Mouse (Mus musculus) MEL (cell line): Measurements from ENCODE around the gene Gm45213. TPM values are rescaled to one million over a fixed set of nuclear protein-coding genes. Genes with fewer than 3 reads are reported as not detected.

Experiments used
- DNase-seq: peaks from one replicate; pipeline ENCODE4 v3.0.0; 2011; ENCODE audit warnings: low read depth, low spot score
- H3K27ac ChIP-seq: 2 replicates; pipeline ENCODE4 v1.5.1; 2012; ENCODE audit warnings: low read depth, mild to moderate bottlenecking, control low read depth, low read length, moderate library complexity; ENCODE audit not compliant: control insufficient read depth
- H3K27me3 ChIP-seq, 2 experiments: fragments of 150-350 bp in 1 of 2; sonication (generic) in 1 of 2; 2 replicates each; pipeline ENCODE4 v1.6.1; 2012; ENCODE audit warnings: low read length in 2 of 2, mild to moderate bottlenecking in 2 of 2, improper control_type of control experiment in 1 of 2, moderate library complexity in 1 of 2; ENCODE audit not compliant: insufficient read depth in 2 of 2, control insufficient read depth in 1 of 2
- H3K36me3 ChIP-seq, 2 experiments: 2 replicates each; pipeline ENCODE4 v1.6.1; 2012 to 2014; ENCODE audit warnings: low read length in 2 of 2, improper control_type of control experiment in 1 of 2, inconsistent platforms in 1 of 2, mild to moderate bottlenecking in 1 of 2; ENCODE audit not compliant: insufficient read depth in 2 of 2, control insufficient read depth in 1 of 2
- H3K4me1 ChIP-seq, 2 experiments: fragments of 150-350 bp in 1 of 2; sonication (generic) in 1 of 2; 2 replicates each; pipeline ENCODE4 v1.6.1; 2012; ENCODE audit warnings: low read length in 2 of 2, improper control_type of control experiment in 1 of 2, mild to moderate bottlenecking in 1 of 2; ENCODE audit not compliant: insufficient read depth in 2 of 2, control insufficient read depth in 1 of 2
- H3K4me3 ChIP-seq, 2 experiments: fragments of 150-350 bp in 1 of 2; sonication (generic) in 1 of 2; 2 replicates each; pipeline ENCODE4 v1.5.1; 2012; ENCODE audit warnings: low read depth in 2 of 2, low read length in 2 of 2, mild to moderate bottlenecking in 2 of 2, moderate library complexity in 2 of 2, control low read depth in 1 of 2, improper control_type of control experiment in 1 of 2; ENCODE audit not compliant: control insufficient read depth in 1 of 2, insufficient read depth in 1 of 2
- H3K79me2 ChIP-seq: 2 replicates; pipeline ENCODE4 v1.6.1; 2012; ENCODE audit warnings: mild to moderate bottlenecking, low read length, moderate library complexity; ENCODE audit not compliant: control insufficient read depth, poor library complexity, insufficient read depth
- H3K9ac ChIP-seq: 2 replicates; pipeline ENCODE4 v1.6.1; 2012; ENCODE audit warnings: low read depth, mild to moderate bottlenecking, control low read depth, low read length, moderate library complexity; ENCODE audit not compliant: control insufficient read depth, poor library complexity, severe bottlenecking
- H3K9me3 ChIP-seq: fragments of 150-350 bp; sonication (generic); replicated peaks from 2 replicates; pipeline ENCODE4 v1.6.1; 2012; ENCODE audit warnings: mild to moderate bottlenecking, low read length, improper control_type of control experiment, moderate library complexity; ENCODE audit not compliant: insufficient read depth
- CHD1 ChIP-seq: IDR thresholded peaks from 2 replicates; pipeline ENCODE4 v1.6.1; 2012; ENCODE audit warnings: low read depth, mild to moderate bottlenecking, inconsistent platforms, low read length, improper control_type of control experiment
- CTCF ChIP-seq, 3 experiments: IDR thresholded peaks in 2 of 3; conservative IDR thresholded peaks in 1 of 3; 2 replicates each; pipeline ENCODE4 v1.5.1; 2011 to 2012; ENCODE audit warnings: low read length in 3 of 3, low read depth in 2 of 3, mild to moderate bottlenecking in 2 of 3, improper control_type of control experiment in 1 of 3, inconsistent platforms in 1 of 3, mixed read lengths in 1 of 3, moderate library complexity in 1 of 3; ENCODE audit not compliant: control insufficient read depth in 1 of 3, insufficient read depth in 1 of 3, poor library complexity in 1 of 3, severe bottlenecking in 1 of 3
- E2F4 ChIP-seq: IDR thresholded peaks from 2 replicates; pipeline ENCODE4 v1.6.1; 2011; ENCODE audit warnings: low read depth, low read length, improper control_type of control experiment, borderline replicate concordance
- ELF1 ChIP-seq: IDR thresholded peaks from 2 replicates; pipeline ENCODE4 v1.6.1; 2014; ENCODE audit warnings: low read depth, mild to moderate bottlenecking, inconsistent platforms, low read length, improper control_type of control experiment, moderate library complexity
- EP300 ChIP-seq, 2 experiments: IDR thresholded peaks; 2 replicates each; pipeline ENCODE4 v1.6.1; 2011; ENCODE audit warnings: improper control_type of control experiment in 2 of 2, low read length in 2 of 2, low read depth in 1 of 2, mild to moderate bottlenecking in 1 of 2
- GATA1 ChIP-seq: IDR thresholded peaks from 2 replicates; pipeline ENCODE4 v1.6.1; 2011; ENCODE audit warnings: low read depth, low read length, improper control_type of control experiment
- HCFC1 ChIP-seq: IDR thresholded peaks from 2 replicates; pipeline ENCODE4 v1.6.1; 2012; ENCODE audit warnings: low read depth, mild to moderate bottlenecking, inconsistent platforms, low read length, improper control_type of control experiment, moderate library complexity
- MAFK ChIP-seq: IDR thresholded peaks from 2 replicates; pipeline ENCODE4 v1.6.1; 2011; ENCODE audit warnings: low read depth, mild to moderate bottlenecking, low read length, improper control_type of control experiment, borderline replicate concordance
- MAX ChIP-seq: IDR thresholded peaks from 2 replicates; pipeline ENCODE4 v1.6.1; 2011; ENCODE audit warnings: low read length, improper control_type of control experiment
- MAZ ChIP-seq: IDR thresholded peaks from 2 replicates; pipeline ENCODE4 v1.6.1; 2012; ENCODE audit warnings: low read depth, mild to moderate bottlenecking, inconsistent platforms, low read length, improper control_type of control experiment
- MEF2A ChIP-seq: IDR thresholded peaks from 2 replicates; pipeline ENCODE4 v1.6.1; 2014; ENCODE audit warnings: low read depth, mild to moderate bottlenecking, inconsistent platforms, low read length, improper control_type of control experiment; ENCODE audit not compliant: poor library complexity, insufficient replicate concordance, severe bottlenecking; ENCODE audit errors: extremely low read depth
- MXI1 ChIP-seq: IDR thresholded peaks from 2 replicates; pipeline ENCODE4 v1.6.1; 2011; ENCODE audit warnings: mild to moderate bottlenecking, low read depth, low read length, improper control_type of control experiment
- MYB ChIP-seq: IDR thresholded peaks from 2 replicates; pipeline ENCODE4 v1.6.1; 2011; ENCODE audit warnings: mild to moderate bottlenecking, low read depth, low read length, improper control_type of control experiment
- MYC ChIP-seq: IDR thresholded peaks from 2 replicates; pipeline ENCODE4 v1.6.1; 2011; ENCODE audit warnings: low read depth, mild to moderate bottlenecking, low read length, improper control_type of control experiment, moderate library complexity
- POLR2A ChIP-seq, 2 experiments: IDR thresholded peaks; 2 replicates each; pipeline ENCODE4 v1.6.1; 2011 to 2012; ENCODE audit warnings: low read length in 2 of 2, mild to moderate bottlenecking in 2 of 2, control low read depth in 1 of 2, improper control_type of control experiment in 1 of 2, low read depth in 1 of 2, moderate library complexity in 1 of 2; ENCODE audit not compliant: control insufficient read depth in 1 of 2, insufficient read depth in 1 of 2, poor library complexity in 1 of 2
- POLR2AphosphoS5 ChIP-seq: IDR thresholded peaks from 2 replicates; pipeline ENCODE4 v1.6.1; 2012; ENCODE audit warnings: low read depth, borderline replicate concordance, mild to moderate bottlenecking, inconsistent platforms, low read length, moderate library complexity, mixed read lengths
- RAD21 ChIP-seq: IDR thresholded peaks from 2 replicates; pipeline ENCODE4 v1.6.1; 2011; ENCODE audit warnings: mild to moderate bottlenecking, low read depth, low read length, improper control_type of control experiment
- RCOR1 ChIP-seq: IDR thresholded peaks from 2 replicates; pipeline ENCODE4 v1.6.1; 2012; ENCODE audit warnings: low read depth, mild to moderate bottlenecking, inconsistent platforms, low read length, improper control_type of control experiment
- USF2 ChIP-seq, 2 experiments: IDR thresholded peaks; 2 replicates each; pipeline ENCODE4 v1.6.1; 2011 to 2012; ENCODE audit warnings: improper control_type of control experiment in 2 of 2, low read length in 2 of 2, borderline replicate concordance in 1 of 2, inconsistent platforms in 1 of 2, low read depth in 1 of 2, mild to moderate bottlenecking in 1 of 2; ENCODE audit not compliant: insufficient read depth in 1 of 2
- polyA plus RNA-seq, 2 experiments: library from polyadenylated mRNA; stranded (reverse) in 1 of 2; unstranded in 1 of 2; fragments of >175 nt in 1 of 2; fragments of >200 nt in 1 of 2; gene quantifications; 2 replicates each; pipeline versions ENCODE4 v1.2.1 to v1.2.4; 2012; ENCODE audit warnings: low replicate concordance in 2 of 2, low read depth in 1 of 2; ENCODE audit not compliant: insufficient read length in 2 of 2, insufficient read depth in 1 of 2, missing spikeins in 1 of 2
- total RNA-seq: library from RNA; depleted of rRNA; stranded (reverse); fragments of 300-350 nt; gene quantifications from 2 replicates; pipeline ENCODE4 v1.2.3, GENCODE M21; 2012

Gene Gm45213
- total and polyA plus RNA-seq, 3 experiments = not detected

DNA sequence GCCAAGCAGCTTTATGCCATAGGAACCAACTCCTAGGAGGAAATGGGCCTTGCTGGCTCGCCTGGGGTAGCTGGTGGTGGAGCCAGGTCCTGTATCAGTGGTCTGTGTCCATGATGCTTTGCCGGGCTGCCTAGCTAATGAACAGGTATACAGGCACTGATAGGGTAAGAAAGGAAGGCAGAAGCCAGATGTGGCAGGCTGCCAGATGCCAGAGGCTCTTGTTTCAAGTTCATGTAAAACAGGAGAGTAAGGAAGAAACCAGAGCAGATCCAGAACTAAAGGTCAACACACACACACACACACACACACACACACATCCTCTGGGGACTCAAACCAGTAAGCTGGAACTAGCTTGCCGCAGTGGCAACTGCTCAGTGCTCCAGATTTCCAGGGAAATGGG lies 5.1 kb upstream of the Gm45213 start:
- H3K36me3 ChIP-seq = no peaks in the 10 kb centered on the region
- H3K79me2 ChIP-seq = no peaks in the 10 kb centered on the region
- H3K27ac ChIP-seq = no peak overlapping the region
- TF ChIP-seq E2F4 (no peak), GATA1 (no peak), MYB (no peak), RCOR1 (no peak), POLR2A (IDR thresholded peaks at IDR 0.05; ENCODE audit: control insufficient read depth in 1 of 2, insufficient read depth in 1 of 2, low read depth in 1 of 2, low read length in 2 of 2, poor library complexity in 1 of 2) (no peak), ELF1 (no peak)
- H3K9me3 ChIP-seq = no peaks in the 10 kb centered on the region
- no peak for DNase-seq
- H3K9ac ChIP-seq = no peak overlapping the region
- no peaks in the 10 kb centered on the region for H3K4me1 ChIP-seq
- H3K27me3 ChIP-seq = peaks cover 0 to 1% of the 10 kb centered on the region in 2 experiments; a peak in 1 of 4 replicates
- H3K4me3 ChIP-seq = no peak overlapping the region

- no peak overlapping the region for H3K4me3 ChIP-seq
- no peak overlapping the region for H3K9ac ChIP-seq
- H3K9me3 ChIP-seq = no peaks in the 10 kb centered on the region
- DNase-seq = no peak
- no peaks in the 10 kb centered on the region for H3K4me1 ChIP-seq
- peaks cover 0 to 1% of the 10 kb centered on the region in 2 experiments; a peak in 1 of 4 replicates for H3K27me3 ChIP-seq
- H3K27ac ChIP-seq = no peak overlapping the region
- TF ChIP-seq CTCF (IDR thresholded peaks at IDR 0.05 in 2 of 3, conservative IDR thresholded peaks at IDR 0.05 in 1 of 3; ENCODE audit: control insufficient read depth in 1 of 3, insufficient read depth in 1 of 3, low read depth in 2 of 3, low read length in 3 of 3, poor library complexity in 1 of 3, severe bottlenecking in 1 of 3) (no peak), USF2 (IDR thresholded peaks at IDR 0.05; ENCODE audit: borderline replicate concordance in 1 of 2, insufficient read depth in 1 of 2, low read depth in 1 of 2, low read length in 2 of 2) (no peak), MEF2A (no peak), POLR2AphosphoS5 (no peak)
- H3K79me2 ChIP-seq = no peaks in the 10 kb centered on the region
- no peaks in the 10 kb centered on the region for H3K36me3 ChIP-seq
These were observed 4.7 kb upstream of the Gm45213 start for GRCm38 (mm10) chr7:66038730-66039129.

DNA sequence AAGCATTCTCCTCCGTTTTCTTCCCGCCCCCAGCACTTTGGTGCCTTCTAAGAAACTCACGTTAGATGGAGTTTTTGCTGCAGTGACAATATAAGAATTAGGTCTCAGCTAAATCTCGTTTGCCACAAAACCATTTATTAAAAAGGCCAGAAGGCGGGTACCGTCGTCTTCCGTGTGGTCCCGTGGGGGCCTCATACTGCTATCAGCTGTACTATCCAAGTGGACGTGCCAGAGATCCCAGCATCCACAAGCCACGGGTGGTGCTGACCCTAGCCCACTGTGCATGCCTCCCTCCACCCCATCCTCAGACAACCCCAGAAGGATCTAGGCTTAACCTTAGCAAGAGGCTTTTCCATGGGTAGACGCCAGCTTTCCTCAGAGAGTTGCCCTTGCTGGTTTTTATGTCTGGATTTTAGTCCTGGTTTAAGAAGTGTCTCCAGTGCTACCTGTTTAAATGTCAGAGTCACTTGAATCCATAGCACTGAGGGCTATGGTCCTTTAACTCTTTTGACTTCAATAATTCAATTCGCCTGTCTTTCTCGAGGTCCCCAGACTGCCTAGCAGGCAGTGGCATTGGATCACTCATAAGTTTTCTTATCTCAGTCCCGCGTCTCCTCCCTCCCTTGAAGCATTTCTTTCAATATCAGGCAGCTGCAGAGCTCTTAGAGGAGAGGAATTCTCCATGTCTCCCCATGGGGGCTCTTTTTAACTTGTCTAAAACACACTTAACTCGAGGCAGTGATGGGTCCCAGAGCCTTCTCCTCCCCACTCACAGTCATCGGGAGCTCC lies 3.2 kb upstream of the Gm45213 start:
- no peak for DNase-seq
- no peaks in the 10 kb centered on the region for H3K27me3 ChIP-seq
- no peaks in the 10 kb centered on the region for H3K79me2 ChIP-seq
- H3K27ac ChIP-seq = no peak overlapping the region
- no peak overlapping the region for H3K9ac ChIP-seq
- H3K36me3 ChIP-seq = no peaks in the 10 kb centered on the region
- no peaks in the 10 kb centered on the region for H3K9me3 ChIP-seq
- TF ChIP-seq MAX (no peak), MXI1 (no peak), MAZ (no peak), EP300 (IDR thresholded peaks at IDR 0.05; ENCODE audit: low read depth in 1 of 2, low read length in 2 of 2) (no peak), HCFC1 (no peak), MYC (no peak), CHD1 (no peak), RAD21 (no peak), POLR2A (IDR thresholded peaks at IDR 0.05; ENCODE audit: control insufficient read depth in 1 of 2, insufficient read depth in 1 of 2, low read depth in 1 of 2, low read length in 2 of 2, poor library complexity in 1 of 2) (no peak), GATA1 (no peak), MAFK (no peak)
- no peaks in the 10 kb centered on the region for H3K4me1 ChIP-seq
- H3K4me3 ChIP-seq = no peak overlapping the region
